Mouse (Mus musculus): ENCODE results near the gene Snd1.

GRCm38 (mm10) chr6:28562323-28563044, 87.5 kb downstream of the Snd1 start:
- TF ChIP-seq MAX (IDR thresholded peaks at IDR 0.05; ENCODE audit: low read depth) (no peak), POLR2A (IDR thresholded peaks at IDR 0.05; ENCODE audit: insufficient read length, low read depth) (no peak), TCF12 (IDR thresholded peaks at IDR 0.05; ENCODE audit: insufficient read depth, poor library complexity, severe bottlenecking) (no peak), TCF3 (IDR thresholded peaks at IDR 0.05; ENCODE audit: insufficient read length, low read depth) (no peak), MYOG (IDR thresholded peaks at IDR 0.05; ENCODE audit: control insufficient read depth in 1 of 3, insufficient read depth in 1 of 3, insufficient read length in 2 of 3, low read depth in 2 of 3) (no peak), SRF (IDR thresholded peaks at IDR 0.05; ENCODE audit: control insufficient read depth, insufficient read length, low read depth) (no peak), USF1 (IDR thresholded peaks at IDR 0.05; ENCODE audit: low read depth) (no peak), MYOD1 (IDR thresholded peaks at IDR 0.05; ENCODE audit: control insufficient read depth in 1 of 3, insufficient read length in 2 of 3, low read depth in 2 of 3) (no peak)

All from myocyte (in vitro differentiated cells).